Mouse (Mus musculus) liver, embryonic 14.5 days (tissue): ENCODE measurements at regions not wholly inside any gene's neighbourhood (a gene's known extent, or its start where the extent isn't known, plus 50 kb on each side); places are given as distances from the start of the nearest gene placed in this dataset.

Source experiments
- ATAC-seq: fragments of 200-750 bp; cut with Nextera tagmentation; 2 replicates; pipeline ENCODE4 v1.8.0; 2017; ENCODE audit warnings: moderate number of reproducible peaks, mild to moderate bottlenecking, moderate library complexity; ENCODE audit not compliant: insufficient read depth
- DNase-seq, 3 experiments: peaks; one replicate each; pipeline ENCODE4 v3.0.0-alpha.2; 2012 to 2013; ENCODE audit warnings: low read depth in 3 of 3, low spot score in 3 of 3
- H3K27ac ChIP-seq: fragments of 300-500 bp; sonication (generic); 2 replicates; pipeline ENCODE4 v1.5.1; 2014; ENCODE audit warnings: moderate library complexity, mild to moderate bottlenecking, control low read depth, inconsistent platforms
- H3K27me3 ChIP-seq: fragments of 300-500 bp; sonication (generic); 2 replicates; pipeline ENCODE4 v1.6.1; 2014; ENCODE audit warnings: mild to moderate bottlenecking, low read length, moderate library complexity; ENCODE audit not compliant: control insufficient read depth, insufficient read depth
- H3K36me3 ChIP-seq: fragments of 300-500 bp; sonication (generic); replicated peaks from 2 replicates; pipeline ENCODE4 v1.6.1; 2014; ENCODE audit warnings: low read depth; ENCODE audit not compliant: control insufficient read depth, insufficient read depth
- H3K4me1 ChIP-seq, 2 experiments: fragments of 200-500 bp in 1 of 2; fragments of 300-500 bp in 1 of 2; sonication (generic) in 1 of 2; replicated peaks; 2 replicates each; pipeline ENCODE4 v1.6.1; 2012 to 2014; ENCODE audit warnings: antibody characterized with exemption in 1 of 2, inconsistent platforms in 1 of 2, low read length in 1 of 2; ENCODE audit not compliant: control insufficient read depth in 2 of 2, insufficient read depth in 2 of 2
- H3K4me2 ChIP-seq: fragments of 300-500 bp; sonication (generic); 2 replicates; pipeline ENCODE4 v1.6.1; 2014; ENCODE audit warnings: low read depth, mild to moderate bottlenecking, control low read depth, moderate library complexity
- H3K4me3 ChIP-seq, 2 experiments: fragments of 200-500 bp in 1 of 2; fragments of 300-500 bp in 1 of 2; sonication (generic) in 1 of 2; 2 replicates each; pipeline ENCODE4 v1.5.1; 2012 to 2014; ENCODE audit warnings: low read depth in 2 of 2, low read length in 2 of 2, mild to moderate bottlenecking in 2 of 2, control low read depth in 1 of 2, inconsistent platforms in 1 of 2, moderate library complexity in 1 of 2; ENCODE audit not compliant: insufficient read depth in 1 of 2
- H3K9ac ChIP-seq: fragments of 300-500 bp; sonication (generic); replicated peaks from 2 replicates; pipeline ENCODE4 v1.6.1; 2014; ENCODE audit warnings: mild to moderate bottlenecking, control low read depth, moderate library complexity
- H3K9me3 ChIP-seq: fragments of 300-500 bp; sonication (generic); 2 replicates; pipeline ENCODE4 v1.6.1; 2016; ENCODE audit warnings: low read length, mixed read lengths; ENCODE audit not compliant: control insufficient read depth
- CTCF ChIP-seq: IDR thresholded peaks from 2 replicates; pipeline ENCODE4 v1.5.1; 2016; ENCODE audit warnings: antibody characterized with exemption, low read depth, control low read depth
- EP300 ChIP-seq: IDR thresholded peaks from 2 replicates; pipeline ENCODE4 v1.6.1; 2016; ENCODE audit warnings: antibody characterized with exemption, low read depth
- WGBS: fragments of 180-500 bp; shearing (Covaris S2); extraction: QIAGEN DNeasy Blood & Tissue Kit; methylation state at CpG from one replicate; pipeline ENCODE4 v1.1.7; 2014; ENCODE audit not compliant: insufficient replicate concordance; 5-methylcytosine and 5-hydroxymethylcytosine counted together

- WGBS = 77% methylated on average over 8 of the region's 8 CpGs
- Histone ChIP-seq H3K27me3 (no peaks in the 10 kb centered on the region), H3K36me3 (no peaks in the 10 kb centered on the region), H3K9me3 (no peaks in the 10 kb centered on the region), H3K9ac (no peak overlapping the region), H3K4me2 (no peak overlapping the region), H3K4me1 (no peaks in the 10 kb centered on the region), H3K4me3 (no peak overlapping the region), H3K27ac (no peak overlapping the region)
- ATAC-seq (no peak), DNase-seq (no peak)
- TF ChIP-seq CTCF (no peak), EP300 (no peak)
Observed at GRCm38 (mm10) chr12:107744822-107745221, 256.4 kb downstream of the 3110018I06Rik start.

- WGBS = 49% methylated on average over 18 of the region's 18 CpGs
- no peak for ATAC-seq
- no peak for TF ChIP-seq EP300
- TF ChIP-seq CTCF = no peak
- no peak overlapping the region for H3K27ac ChIP-seq
- no peaks in the 10 kb centered on the region for H3K36me3 ChIP-seq
- H3K9me3 ChIP-seq = no peaks in the 10 kb centered on the region
- no peaks in the 10 kb centered on the region for H3K27me3 ChIP-seq
- no peak overlapping the region for H3K4me2 ChIP-seq
- no peak overlapping the region for H3K4me3 ChIP-seq
- no peak overlapping the region for H3K9ac ChIP-seq
- H3K4me1 ChIP-seq = no peaks in the 10 kb centered on the region
- DNase-seq = no peak
Observed at GRCm38 (mm10) chr12:107748481-107749380, 254.7 kb downstream of the Bcl11b start.

DNA sequence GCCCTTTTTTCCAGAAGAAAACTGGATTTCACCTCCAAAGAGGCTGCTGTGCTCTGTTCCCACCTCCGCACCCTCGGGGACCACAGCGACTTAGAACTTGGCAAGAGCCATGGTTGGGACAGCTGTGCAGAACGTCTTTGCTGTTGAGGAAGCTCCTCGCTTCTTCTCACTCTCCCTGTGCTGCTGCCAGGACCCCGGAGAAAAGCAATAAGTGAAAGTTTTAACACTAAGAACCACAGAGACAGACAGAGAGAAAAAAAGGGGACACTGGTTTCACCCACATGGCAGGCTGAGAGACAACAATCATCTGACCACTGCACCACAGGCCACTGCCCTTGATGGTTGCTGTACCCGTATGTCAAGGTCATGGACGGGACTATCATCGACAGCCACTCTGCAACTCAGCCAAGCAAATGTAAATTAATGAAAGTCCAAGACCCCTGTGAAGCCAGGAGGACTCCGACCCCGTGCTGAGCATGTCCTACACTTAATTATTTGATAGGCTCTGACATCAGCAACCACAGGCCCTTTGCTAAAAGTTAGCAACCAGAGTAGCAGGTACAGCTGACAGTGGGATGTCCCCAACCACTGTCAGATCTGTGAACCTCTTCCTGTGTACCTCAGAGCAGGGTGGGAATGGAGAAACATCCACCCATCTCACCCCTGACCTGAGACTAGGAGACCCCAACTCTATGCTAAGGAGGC is 253.9 kb downstream of the Bcl11b start:
- Histone ChIP-seq H3K9ac (no peak overlapping the region), H3K9me3 (no peaks in the 10 kb centered on the region), H3K4me3 (no peak overlapping the region), H3K27me3 (no peaks in the 10 kb centered on the region), H3K27ac (no peak overlapping the region), H3K4me1 (no peaks in the 10 kb centered on the region), H3K4me2 (no peak overlapping the region), H3K36me3 (no peaks in the 10 kb centered on the region)
- no peak for ATAC-seq
- WGBS = 63% methylated on average over 11 of the region's 11 CpGs
- no peak for DNase-seq
- TF ChIP-seq EP300 (no peak), CTCF (no peak)

- WGBS = 54% methylated on average over 8 of the region's 8 CpGs
- DNase-seq = no peak
Observed at GRCm38 (mm10) chr12:107750285-107750927, 253.0 kb downstream of the Bcl11b start.

GRCm38 (mm10) chr12:107752126-107752525 is 251.3 kb downstream of the Bcl11b start:
- WGBS = 49% methylated on average over 7 of the region's 7 CpGs
- ATAC-seq = no peak

More at GRCm38 (mm10) chr12:107750285-107750927, 253.0 kb downstream of the Bcl11b start:
- Histone ChIP-seq H3K27me3 (no peaks in the 10 kb centered on the region), H3K36me3 (no peaks in the 10 kb centered on the region), H3K4me1 (no peaks in the 10 kb centered on the region), H3K27ac (no peak overlapping the region), H3K4me2 (no peak overlapping the region), H3K9me3 (no peaks in the 10 kb centered on the region), H3K9ac (no peak overlapping the region), H3K4me3 (no peak overlapping the region)
- no peak for ATAC-seq
- no peak for TF ChIP-seq EP300
- TF ChIP-seq CTCF = no peak

More at GRCm38 (mm10) chr12:107752126-107752525, 251.3 kb downstream of the Bcl11b start:
- H3K27me3 ChIP-seq = no peaks in the 10 kb centered on the region
- H3K9ac ChIP-seq = no peak overlapping the region
- no peak overlapping the region for H3K4me3 ChIP-seq
- DNase-seq = no peak
- no peaks in the 10 kb centered on the region for H3K4me1 ChIP-seq
- H3K27ac ChIP-seq = no peak overlapping the region
- no peaks in the 10 kb centered on the region for H3K36me3 ChIP-seq
- TF ChIP-seq CTCF = no peak
- TF ChIP-seq EP300 = no peak
- no peak overlapping the region for H3K4me2 ChIP-seq
- H3K9me3 ChIP-seq = no peaks in the 10 kb centered on the region
